Mouse (Mus musculus) olfactory bulb, adult 2 months (tissue): ENCODE data around the gene Cbfa2t2.

Source experiments
- CTCF ChIP-seq: fragments of 200-500 bp; IDR thresholded peaks from 2 replicates; pipeline ENCODE4 v1.5.1; 2012; ENCODE audit warnings: low read depth, mild to moderate bottlenecking, low read length, moderate library complexity; ENCODE audit not compliant: insufficient read depth
- POLR2A ChIP-seq: fragments of 200-500 bp; IDR thresholded peaks from 2 replicates; pipeline ENCODE4 v1.6.1; 2012; ENCODE audit warnings: mild to moderate bottlenecking, low read depth, low read length, moderate library complexity; ENCODE audit not compliant: insufficient read depth

GRCm38 (mm10) chr2:154526531-154526930, 90.2 kb downstream of the Cbfa2t2 start:
- no peak for TF ChIP-seq CTCF
- TF ChIP-seq POLR2A, result no peak
